Mouse (Mus musculus) testis, adult 2 months (tissue): ENCODE data around the gene Ghrh. TPM values are rescaled to one million over a fixed set of nuclear protein-coding genes. Genes with fewer than 3 reads are reported as not detected.

Source experiments
- H3K27ac ChIP-seq: fragments of 200-500 bp; 2 replicates; pipeline ENCODE4 v1.5.1; 2012; ENCODE audit warnings: low read depth, low read length; ENCODE audit not compliant: control insufficient read depth, insufficient read depth
- H3K27me3 ChIP-seq: fragments of 200-500 bp; 2 replicates; pipeline ENCODE4 v1.6.1; 2012; ENCODE audit warnings: mild to moderate bottlenecking, low read length, moderate library complexity; ENCODE audit not compliant: control insufficient read depth, insufficient read depth
- H3K36me3 ChIP-seq: fragments of 200-500 bp; 2 replicates; pipeline ENCODE4 v1.6.1; 2012; ENCODE audit warnings: mild to moderate bottlenecking, low read length; ENCODE audit not compliant: control insufficient read depth, insufficient read depth
- H3K4me1 ChIP-seq: fragments of 200-500 bp; 2 replicates; pipeline ENCODE4 v1.6.1; 2012; ENCODE audit warnings: low read length; ENCODE audit not compliant: control insufficient read depth, insufficient read depth
- H3K4me3 ChIP-seq: fragments of 200-500 bp; 2 replicates; pipeline ENCODE4 v1.5.1; 2012; ENCODE audit warnings: low read depth, mild to moderate bottlenecking, low read length, moderate library complexity, mixed read lengths; ENCODE audit not compliant: control insufficient read depth
- CTCF ChIP-seq: fragments of 200-500 bp; IDR thresholded peaks from 2 replicates; pipeline ENCODE4 v1.5.1; 2012; ENCODE audit warnings: low read depth, mild to moderate bottlenecking, inconsistent platforms, low read length, moderate library complexity; ENCODE audit not compliant: control insufficient read depth, insufficient read depth, insufficient replicate concordance
- POLR2A ChIP-seq: fragments of 200-500 bp; IDR thresholded peaks from 2 replicates; pipeline ENCODE4 v1.6.1; 2012; ENCODE audit warnings: low read depth, mild to moderate bottlenecking, inconsistent platforms, low read length, moderate library complexity; ENCODE audit not compliant: control insufficient read depth
- polyA plus RNA-seq: library from polyadenylated mRNA; depleted of rRNA; stranded (reverse); fragments of >200 nt; gene quantifications from 2 replicates; pipeline ENCODE4 v1.2.3, GENCODE M21; 2012

The Ghrh gene
- polyA plus RNA-seq, 1 experiment: 0.89 TPM

- Histone ChIP-seq H3K36me3 (no peaks in the 10 kb centered on the region), H3K4me1 (peaks cover 7% of the 10 kb centered on the region), H3K4me3 (no peak overlapping the region), H3K27me3 (no peaks in the 10 kb centered on the region), H3K27ac (no peak overlapping the region)
- no peak for TF ChIP-seq CTCF
- TF ChIP-seq POLR2A: no peak
These were observed 4.0 kb downstream of the Ghrh start for GRCm38 (mm10) chr2:157343337-157343736.

GRCm38 (mm10) chr2:157342328-157342926 lies 4.9 kb downstream of the Ghrh start:
- no peak for TF ChIP-seq CTCF
- TF ChIP-seq POLR2A: no peak
- Histone ChIP-seq H3K4me3 (no peak overlapping the region), H3K4me1 (peaks cover under 1% of the 10 kb centered on the region), H3K27me3 (no peaks in the 10 kb centered on the region), H3K27ac (no peak overlapping the region), H3K36me3 (no peaks in the 10 kb centered on the region)

- H3K27ac ChIP-seq: no peak overlapping the region
- TF ChIP-seq CTCF: peak; percentile 91
- no peak for TF ChIP-seq POLR2A
These were observed 5.6 kb downstream of the Ghrh start for GRCm38 (mm10) chr2:157341554-157342270.

GRCm38 (mm10) chr2:157340221-157340741 lies 7.0 kb downstream of the Ghrh start:
- TF ChIP-seq CTCF (no peak), POLR2A (no peak)
- no peaks in the 10 kb centered on the region for H3K27me3 ChIP-seq
- no peaks in the 10 kb centered on the region for H3K4me1 ChIP-seq
- no peak overlapping the region for H3K4me3 ChIP-seq
- H3K36me3 ChIP-seq: no peaks in the 10 kb centered on the region
- H3K27ac ChIP-seq: no peak overlapping the region

More at GRCm38 (mm10) chr2:157341554-157342270, 5.6 kb downstream of the Ghrh start:
- Histone ChIP-seq H3K4me3 (no peak overlapping the region), H3K27me3 (no peaks in the 10 kb centered on the region), H3K4me1 (no peaks in the 10 kb centered on the region), H3K36me3 (no peaks in the 10 kb centered on the region)

DNA sequence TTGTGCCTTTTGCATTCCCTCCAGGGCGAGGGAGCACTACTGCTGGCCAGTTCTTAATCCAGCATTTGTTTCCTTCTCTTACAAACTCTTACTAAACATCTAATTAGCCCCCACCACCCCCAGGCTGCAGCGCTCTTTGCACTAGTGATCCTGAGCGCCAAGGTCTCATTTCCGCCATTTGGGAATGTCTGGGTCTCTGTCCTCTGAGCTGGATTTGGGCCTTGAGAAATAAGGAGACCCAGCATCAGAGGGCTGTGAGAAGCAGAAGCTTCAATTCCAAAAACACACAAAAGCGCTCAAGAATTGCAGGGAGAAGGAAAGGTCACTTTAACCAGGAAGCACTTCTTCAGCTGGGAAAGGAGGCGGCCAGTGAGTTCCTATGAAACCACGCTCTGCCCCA lies 7.8 kb downstream of the Ghrh start:
- H3K4me3 ChIP-seq: no peak overlapping the region
- no peaks in the 10 kb centered on the region for H3K27me3 ChIP-seq
- H3K36me3 ChIP-seq: no peaks in the 10 kb centered on the region
- H3K4me1 ChIP-seq: no peaks in the 10 kb centered on the region
- H3K27ac ChIP-seq: no peak overlapping the region
- TF ChIP-seq POLR2A (no peak), CTCF (no peak)

DNA sequence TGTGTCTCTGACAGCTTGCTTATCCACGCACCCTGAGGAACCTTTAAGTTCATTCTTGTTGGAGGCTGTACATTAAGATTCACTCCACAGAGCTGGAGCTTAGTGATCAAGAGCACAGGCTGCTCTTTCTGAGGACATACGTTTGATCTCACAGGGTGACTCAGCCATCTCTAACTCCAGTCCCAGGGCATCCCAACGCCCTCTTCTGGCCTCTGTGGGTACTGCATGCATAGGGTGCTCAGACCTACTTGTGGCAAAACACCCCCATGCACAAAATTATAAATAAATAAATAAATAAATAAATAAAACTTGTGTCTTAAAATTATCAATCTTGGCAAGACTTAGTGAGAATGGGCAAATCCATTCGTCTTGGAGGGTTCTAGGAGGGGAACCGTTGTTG lies 8.6 kb downstream of the Ghrh start:
- Histone ChIP-seq H3K36me3 (no peaks in the 10 kb centered on the region), H3K27ac (no peak overlapping the region), H3K4me3 (no peak overlapping the region), H3K27me3 (no peaks in the 10 kb centered on the region), H3K4me1 (no peaks in the 10 kb centered on the region)
- no peak for TF ChIP-seq POLR2A
- TF ChIP-seq CTCF: peak; percentile 86; the same call in 1 of the 2 replicates

GRCm38 (mm10) chr2:157332059-157332458 lies 15.2 kb downstream of the Ghrh start:
- no peaks in the 10 kb centered on the region; the same call in none of the 2 replicates for H3K36me3 ChIP-seq
- H3K4me3 ChIP-seq: no peak overlapping the region
- no peak overlapping the region for H3K27ac ChIP-seq
- H3K4me1 ChIP-seq: peaks cover 11% of the 10 kb centered on the region
- TF ChIP-seq POLR2A (no peak), CTCF (no peak)
- no peaks in the 10 kb centered on the region for H3K27me3 ChIP-seq

- H3K27ac ChIP-seq: peak overlapping the region; percentile 93
- TF ChIP-seq POLR2A: no peak
- no peak for TF ChIP-seq CTCF
- no peaks in the 10 kb centered on the region for H3K27me3 ChIP-seq
- peaks cover 11% of the 10 kb centered on the region for H3K4me1 ChIP-seq
- no peaks in the 10 kb centered on the region; the same call in none of the 2 replicates for H3K36me3 ChIP-seq
- H3K4me3 ChIP-seq: peak overlapping the region; percentile 74
These were observed 18.7 kb downstream of the Ghrh start for GRCm38 (mm10) chr2:157328570-157328969.
